ENCODE assay signal across 26 mouse cellular contexts in the genomic region with DNA sequence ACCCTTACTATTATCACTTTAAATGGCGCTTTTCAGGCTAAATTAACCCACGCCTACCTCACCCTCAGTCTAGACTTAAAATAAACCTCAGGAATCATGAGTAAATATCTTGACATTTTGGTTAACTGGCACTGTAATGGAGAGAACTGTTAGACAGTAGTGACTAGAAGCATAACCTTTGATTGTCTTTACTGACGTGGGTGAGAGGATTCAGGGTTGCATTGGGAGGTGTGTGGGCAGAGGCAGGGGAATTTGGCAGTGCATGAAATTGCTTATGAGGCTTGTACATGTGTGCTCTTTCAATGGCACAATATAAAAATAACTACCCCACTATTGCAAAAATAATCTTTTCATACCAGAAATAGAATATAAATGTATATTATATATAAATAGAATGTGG.
DNase-seq lines count a peak whose midpoint lies in the region; ATAC-seq and TF ChIP-seq lines count a peak whose summit lies in the region.
"Had no signal": no experiment of that assay in that cellular context is flagged by ENCODE, and none has a peak within 500 bp of the region (broad histone marks: within the 10 kb centered on the region; RNA-seq: fewer than 3 reads in every experiment).

No protein-coding gene starts in this region.

- TF ChIP-seq CTCF in layer of hippocampus, adult 2 months (conservative IDR thresholded peaks at IDR 0.05): no peak
- no peak for TF ChIP-seq CTCF in midbrain, postnatal 0 days (IDR thresholded peaks at IDR 0.05)

- no peak for ATAC-seq in midbrain, embryonic 16.5 days
- no peak for ATAC-seq in midbrain, postnatal 0 days (ENCODE audit: low FRiP score)
- ATAC-seq in CD4-positive, CD25-positive, alpha-beta regulatory T cell, adult 4 months: peak; percentile 60
- peak; percentile 46 for ATAC-seq in inflammation-experienced regulatory T-cells, adult 6 months
- no peak for ATAC-seq in forebrain, embryonic 12.5 days (ENCODE audit: low FRiP score)
- ATAC-seq: forebrain, embryonic 14.5 days; forebrain, postnatal 0 days; Patski had no signal

- no peaks in the 10 kb centered on the region for H3K36me3 ChIP-seq in midbrain, embryonic 16.5 days (ENCODE audit: control insufficient read depth, insufficient read depth, low read length)
- no peaks in the 10 kb centered on the region for H3K36me3 ChIP-seq in midbrain, postnatal 0 days (ENCODE audit: insufficient read depth, low read length)
- no peaks in the 10 kb centered on the region for H3K36me3 ChIP-seq in forebrain, embryonic 12.5 days (replicated peaks)
- H3K36me3 ChIP-seq: forebrain, embryonic 10.5 days; G1E; hindbrain, embryonic 13.5 days had no signal

- peak; percentile 12 to 26 for DNase-seq in layer of hippocampus, adult 2 months (ENCODE audit: low spot score in 2 of 2)
- no peak for DNase-seq in layer of hippocampus, postnatal 14 days (ENCODE audit: low spot score in 2 of 2)
- no peak for DNase-seq in midbrain, postnatal 0 days (ENCODE audit: low spot score)
- DNase-seq in kidney, adult 11 months: no peak
- DNase-seq: adrenal gland, postnatal 10 days; adrenal gland, postnatal 36 days; cerebellum, adult 11 months; cerebellum, adult 2 months; cerebellum, adult 9-11 months; cerebellum, postnatal 25 days; embryo, embryonic 11 days; forebrain, postnatal 0 days; gastrocnemius, adult 2 months; gastrocnemius, postnatal 14 days; heart, adult 11 months had no signal

- peaks cover 27% of the 10 kb centered on the region for H3K4me1 ChIP-seq in midbrain, embryonic 16.5 days (ENCODE audit: control insufficient read depth, insufficient read depth, low read length)
- H3K4me1 ChIP-seq in midbrain, postnatal 0 days (ENCODE audit: insufficient read depth, low read length): peaks cover 6% of the 10 kb centered on the region
- H3K4me1 ChIP-seq in forebrain, embryonic 12.5 days: peaks cover 27% of the 10 kb centered on the region

- no peak overlapping the region for H3K4me2 ChIP-seq in midbrain, embryonic 16.5 days (ENCODE audit: low read length)
- no peak overlapping the region for H3K4me2 ChIP-seq in midbrain, postnatal 0 days (ENCODE audit: low read depth, low read length, poor library complexity, severe bottlenecking)
- no peak overlapping the region for H3K4me2 ChIP-seq in forebrain, embryonic 12.5 days
- H3K4me2 ChIP-seq: heart, embryonic 11.5 days; hindbrain, embryonic 13.5 days had no signal

- no peaks in the 10 kb centered on the region for H3K9me3 ChIP-seq in midbrain, embryonic 16.5 days (replicated peaks; ENCODE audit: control insufficient read depth, low read length, poor library complexity, severe bottlenecking)
- H3K9me3 ChIP-seq in midbrain, postnatal 0 days (ENCODE audit: low read length): no peaks in the 10 kb centered on the region
- no peaks in the 10 kb centered on the region for H3K9me3 ChIP-seq in forebrain, embryonic 12.5 days
- H3K9me3 ChIP-seq: forebrain, embryonic 10.5 days; G1E; hindbrain, embryonic 13.5 days had no signal

- H3K4me3 ChIP-seq in layer of hippocampus, adult 2 months: no peak overlapping the region
- no peak overlapping the region for H3K4me3 ChIP-seq in midbrain, embryonic 16.5 days (ENCODE audit: low read depth, low read length)
- no peak overlapping the region for H3K4me3 ChIP-seq in midbrain, postnatal 0 days (ENCODE audit: low read depth, low read length)
- no peak overlapping the region for H3K4me3 ChIP-seq in forebrain, embryonic 12.5 days (replicated peaks)
- H3K4me3 ChIP-seq: forebrain, embryonic 10.5 days; gastrocnemius, adult 2 months; hindbrain, embryonic 13.5 days had no signal

- WGBS in midbrain, embryonic 16.5 days: 65% methylated on average over 3 of the region's 3 CpGs
- 62% methylated on average over 3 of the region's 3 CpGs for WGBS in midbrain, postnatal 0 days
- WGBS in forebrain, embryonic 12.5 days: 76% methylated on average over 3 of the region's 3 CpGs

- H3K9ac ChIP-seq in midbrain, embryonic 16.5 days (ENCODE audit: low read depth, low read length): no peak overlapping the region
- no peak overlapping the region for H3K9ac ChIP-seq in midbrain, postnatal 0 days (replicated peaks; ENCODE audit: low read length, poor library complexity, severe bottlenecking)
- H3K9ac ChIP-seq in forebrain, embryonic 12.5 days: no peak overlapping the region
- H3K9ac ChIP-seq: forebrain, postnatal 0 days; hindbrain, embryonic 13.5 days had no signal

- no peak overlapping the region for H3K27ac ChIP-seq in layer of hippocampus, adult 2 months
- peak overlapping the region; percentile 58; the same call in 1 of the 2 replicates for H3K27ac ChIP-seq in midbrain, embryonic 16.5 days (ENCODE audit: low read length)
- H3K27ac ChIP-seq in midbrain, postnatal 0 days (ENCODE audit: low read depth, low read length): no peak overlapping the region
- H3K27ac ChIP-seq in forebrain, embryonic 12.5 days: no peak overlapping the region
- H3K27ac ChIP-seq: forebrain, embryonic 10.5 days; gastrocnemius, adult 2 months; hindbrain, embryonic 13.5 days had no signal

- H3K27me3 ChIP-seq in midbrain, embryonic 16.5 days (ENCODE audit: control insufficient read depth, insufficient read depth, low read depth, low read length): no peaks in the 10 kb centered on the region
- no peaks in the 10 kb centered on the region for H3K27me3 ChIP-seq in midbrain, postnatal 0 days (ENCODE audit: insufficient read depth, low read length)
- H3K27me3 ChIP-seq in forebrain, embryonic 12.5 days: no peaks in the 10 kb centered on the region
- H3K27me3 ChIP-seq: CH12.LX; hindbrain, embryonic 13.5 days; Patski had no signal

Comparison
In these comparisons a context has a peak if more than half of its experiments do, and no peak if none do; other contexts are left out.
1. DNase-seq: peak in layer of hippocampus, adult 2 months (2 of 2); none in layer of hippocampus, postnatal 14 days (0 of 2), midbrain, postnatal 0 days (single experiment) and kidney, adult 11 months (single experiment).
2. ATAC-seq: peak in CD4-positive, CD25-positive, alpha-beta regulatory T cell, adult 4 months (single experiment) and inflammation-experienced regulatory T-cells, adult 6 months (single experiment); none in midbrain, embryonic 16.5 days (single experiment), midbrain, postnatal 0 days (single experiment) and forebrain, embryonic 12.5 days (single experiment).